Mouse (Mus musculus): ENCODE data around the gene Snrnp70.

DNA sequence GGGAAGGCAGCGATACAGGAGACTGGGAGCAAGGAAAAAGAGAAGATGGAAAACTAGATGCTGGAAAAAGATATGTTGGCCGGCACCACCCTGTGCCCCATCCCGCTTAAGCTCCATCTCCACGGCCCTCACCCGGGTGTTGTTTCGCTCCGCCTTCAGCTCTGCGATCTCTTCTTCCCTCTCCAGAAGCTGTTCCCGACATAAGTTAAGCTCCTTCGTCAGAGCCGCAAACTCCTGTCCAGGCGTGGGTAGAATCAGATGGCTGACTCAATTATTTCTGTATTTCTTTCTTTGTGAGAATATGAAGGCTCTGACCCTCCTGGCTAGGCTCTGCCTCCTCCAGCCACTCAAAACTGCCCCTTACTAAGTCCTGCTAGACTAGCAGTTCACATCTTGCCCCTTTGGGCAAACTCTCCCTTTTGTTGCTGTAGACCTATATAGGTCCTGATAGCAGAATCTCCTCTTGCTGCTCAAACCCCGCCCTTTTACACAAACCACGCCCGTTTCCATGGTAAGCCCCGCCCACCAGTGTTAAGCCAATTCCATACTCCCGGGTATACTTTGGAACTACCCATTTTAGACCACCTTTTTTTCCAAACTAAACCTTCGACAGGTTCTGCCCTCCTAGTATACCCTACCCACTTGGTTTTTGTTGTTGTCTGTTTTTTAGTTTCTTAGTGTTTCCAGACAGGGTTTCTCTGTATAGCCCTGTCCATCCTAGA, 35.0 kb downstream of the Snrnp70 start:
- TF ChIP-seq CTCF (IDR thresholded peaks at IDR 0.05) (no peak), EP300 (IDR thresholded peaks at IDR 0.05) (no peak)

Measured in lung, postnatal 0 days (tissue).